Mouse (Mus musculus): ENCODE results near the gene Tbcd.

The Tbcd gene

GRCm38 (mm10) chr11:121475699-121476415, 24.1 kb downstream of the Tbcd start:
- DNase-seq (ENCODE audit: low read depth, low spot score): peak; percentile 86

GRCm38 (mm10) chr11:121479476-121480203, 27.9 kb downstream of the Tbcd start:
- DNase-seq (ENCODE audit: low read depth, low spot score): no peak

- DNase-seq (ENCODE audit: low read depth, low spot score): no peak
Observed at GRCm38 (mm10) chr11:121481129-121481528, 29.4 kb downstream of the Tbcd start.

GRCm38 (mm10) chr11:121485882-121486281, 34.1 kb downstream of the Tbcd start:
- no peak for DNase-seq (ENCODE audit: low read depth, low spot score)

GRCm38 (mm10) chr11:121490651-121491050, 38.9 kb downstream of the Tbcd start:
- no peak for DNase-seq (ENCODE audit: low read depth, low spot score)

GRCm38 (mm10) chr11:121500595-121500994, 48.8 kb downstream of the Tbcd start:
- no peak for DNase-seq (ENCODE audit: low read depth, low spot score)

- no peak for DNase-seq (ENCODE audit: low read depth, low spot score)
Observed at GRCm38 (mm10) chr11:121501525-121501924, 49.8 kb downstream of the Tbcd start.

GRCm38 (mm10) chr11:121502000-121502860, 50.5 kb downstream of the Tbcd start:
- DNase-seq (ENCODE audit: low read depth, low spot score): no peak

GRCm38 (mm10) chr11:121508478-121508877, 56.7 kb downstream of the Tbcd start:
- no peak for DNase-seq (ENCODE audit: low read depth, low spot score)

GRCm38 (mm10) chr11:121510512-121511246, 58.9 kb downstream of the Tbcd start:
- DNase-seq (ENCODE audit: low read depth, low spot score): no peak

- no peak for DNase-seq (ENCODE audit: low read depth, low spot score)
Observed at GRCm38 (mm10) chr11:121512896-121513572, 61.3 kb downstream of the Tbcd start.

GRCm38 (mm10) chr11:121515996-121516395, 64.2 kb downstream of the Tbcd start:
- DNase-seq (ENCODE audit: low read depth, low spot score): no peak

GRCm38 (mm10) chr11:121516906-121517305, 65.2 kb downstream of the Tbcd start:
- DNase-seq (ENCODE audit: low read depth, low spot score): no peak

GRCm38 (mm10) chr11:121517687-121518465, 66.1 kb downstream of the Tbcd start:
- DNase-seq (ENCODE audit: low read depth, low spot score): no peak

GRCm38 (mm10) chr11:121519131-121519530, 67.4 kb downstream of the Tbcd start, which contains the start of gene Zfp750:
Zfp750 (minus strand) TSS chr11:121519333.
- DNase-seq (ENCODE audit: low read depth, low spot score): no peak

- no peak for DNase-seq (ENCODE audit: low read depth, low spot score)
Observed at GRCm38 (mm10) chr11:121519703-121520102, 68.0 kb downstream of the Tbcd start.

- no peak for DNase-seq (ENCODE audit: low read depth, low spot score)
Observed at GRCm38 (mm10) chr11:121520761-121521160, 69.0 kb downstream of the Tbcd start.

GRCm38 (mm10) chr11:121522156-121522762, 70.5 kb downstream of the Tbcd start:
- DNase-seq (ENCODE audit: low read depth, low spot score): peak; percentile 15

- DNase-seq (ENCODE audit: low read depth, low spot score): no peak
Observed at GRCm38 (mm10) chr11:121524191-121524590, 72.4 kb downstream of the Tbcd start.

- no peak for DNase-seq (ENCODE audit: low read depth, low spot score)
Observed at GRCm38 (mm10) chr11:121529747-121530146, 78.0 kb downstream of the Tbcd start.
